Mouse (Mus musculus) intestine, embryonic 16.5 days (tissue): ENCODE measurements around the gene AI467606. TPM values are rescaled to one million over a fixed set of nuclear protein-coding genes. Genes with fewer than 3 reads are reported as not detected.
A peak's percentile ranks its signal among the peaks of the same experiment; 100 is the strongest.

Experiments
- ATAC-seq: fragments of 200-750 bp; cut with Nextera tagmentation; 2 replicates; pipeline ENCODE4 v1.8.0; 2017; ENCODE audit warnings: moderate TSS enrichment, moderate library complexity
- H3K27ac ChIP-seq: fragments of 300-500 bp; sonication (generic); 2 replicates; pipeline ENCODE4 v1.5.1; 2014; ENCODE audit warnings: mild to moderate bottlenecking, low read length
- H3K27me3 ChIP-seq: fragments of 300-500 bp; sonication (generic); replicated peaks from 2 replicates; pipeline ENCODE4 v1.6.1; 2014; ENCODE audit warnings: low read length, control low read depth, mixed read lengths; ENCODE audit not compliant: control insufficient read depth, insufficient read depth
- H3K36me3 ChIP-seq: fragments of 300-500 bp; sonication (generic); 2 replicates; pipeline ENCODE4 v1.6.1; 2014; ENCODE audit warnings: low read length, control low read depth; ENCODE audit not compliant: control insufficient read depth, insufficient read depth
- H3K4me1 ChIP-seq: fragments of 300-500 bp; sonication (generic); 2 replicates; pipeline ENCODE4 v1.6.1; 2014; ENCODE audit warnings: low read length, control low read depth, mixed read lengths; ENCODE audit not compliant: control insufficient read depth, insufficient read depth
- H3K4me2 ChIP-seq: fragments of 300-500 bp; sonication (generic); 2 replicates; pipeline ENCODE4 v1.6.1; 2014; ENCODE audit warnings: low read depth, low read length, control low read depth
- H3K4me3 ChIP-seq: fragments of 300-500 bp; sonication (generic); 2 replicates; pipeline ENCODE4 v1.5.1; 2014; ENCODE audit warnings: mild to moderate bottlenecking, low read length
- H3K9ac ChIP-seq: fragments of 300-500 bp; sonication (generic); 2 replicates; pipeline ENCODE4 v1.6.1; 2014; ENCODE audit warnings: low read depth, low read length
- H3K9me3 ChIP-seq: fragments of 300-500 bp; sonication (generic); 2 replicates; pipeline ENCODE4 v1.6.1; 2016; ENCODE audit warnings: low read length, control low read depth; ENCODE audit not compliant: control insufficient read depth
- WGBS: fragments of 180-500 bp; shearing (Covaris S2); extraction: QIAGEN DNeasy Blood & Tissue Kit; methylation state at CpG from one replicate; pipeline ENCODE4 v1.1.7; 2014; 5-methylcytosine and 5-hydroxymethylcytosine counted together
- polyA plus RNA-seq: library from polyadenylated mRNA; unstranded; fragments of >200 nt; fragmentation: Nextera tagmentation; extraction: Ambion mirVana; gene quantifications from 2 replicates; pipeline ENCODE4 v1.2.1, GENCODE M21; 2015

The AI467606 gene
- polyA plus RNA-seq, 1 experiment from 2014 or later: 7.7 TPM

DNA sequence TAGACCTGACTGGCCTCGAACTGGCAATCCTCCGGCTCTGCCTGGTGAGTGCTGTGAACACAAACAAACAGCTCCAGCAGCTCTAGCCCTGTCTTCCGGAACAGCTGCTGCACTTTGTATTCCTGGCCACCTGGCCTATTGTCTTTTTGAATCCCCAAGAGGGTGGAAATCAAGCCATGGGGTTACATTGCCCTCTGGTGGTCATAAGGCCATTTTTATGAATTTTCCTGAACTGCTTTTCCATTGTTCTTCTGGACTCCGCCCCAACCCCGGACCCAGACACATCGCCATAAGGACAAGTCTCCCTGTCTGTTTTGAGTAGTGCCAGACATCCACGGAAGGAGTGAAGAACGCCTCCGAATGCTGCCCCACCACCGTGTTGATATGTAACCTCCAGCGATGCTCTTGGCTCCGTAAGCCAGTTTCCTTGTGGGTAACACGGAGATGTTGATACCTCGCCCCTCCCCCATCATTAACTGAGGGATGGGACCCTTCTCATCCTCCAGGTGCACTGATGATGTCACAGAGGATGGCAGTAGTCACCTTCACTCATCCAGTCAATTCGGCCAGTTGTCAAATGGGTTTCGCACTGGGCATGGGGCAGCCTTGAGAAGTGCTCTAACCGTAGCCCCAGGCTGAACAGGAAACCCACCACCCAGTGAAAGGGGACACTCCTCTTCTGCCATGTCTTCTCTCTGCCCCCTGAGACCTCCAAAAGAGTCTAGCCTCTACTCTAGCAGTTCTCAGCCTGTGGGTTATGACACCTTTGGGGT, 13.6 kb downstream of the AI467606 start:
- H3K9me3 ChIP-seq: no peaks in the 10 kb centered on the region
- H3K4me2 ChIP-seq: peak overlapping the region; percentile 57
- peak; percentile 89 for ATAC-seq
- peak overlapping the region; percentile 64 for H3K9ac ChIP-seq
- no peaks in the 10 kb centered on the region for H3K36me3 ChIP-seq
- peak overlapping the region; percentile 43; the same call in 1 of the 2 replicates for H3K27ac ChIP-seq
- H3K4me1 ChIP-seq: peaks cover 9% of the 10 kb centered on the region
- 13% methylated on average over 17 of the region's 17 CpGs for WGBS
- H3K4me3 ChIP-seq: peak overlapping the region; percentile 40
- no peaks in the 10 kb centered on the region for H3K27me3 ChIP-seq

DNA sequence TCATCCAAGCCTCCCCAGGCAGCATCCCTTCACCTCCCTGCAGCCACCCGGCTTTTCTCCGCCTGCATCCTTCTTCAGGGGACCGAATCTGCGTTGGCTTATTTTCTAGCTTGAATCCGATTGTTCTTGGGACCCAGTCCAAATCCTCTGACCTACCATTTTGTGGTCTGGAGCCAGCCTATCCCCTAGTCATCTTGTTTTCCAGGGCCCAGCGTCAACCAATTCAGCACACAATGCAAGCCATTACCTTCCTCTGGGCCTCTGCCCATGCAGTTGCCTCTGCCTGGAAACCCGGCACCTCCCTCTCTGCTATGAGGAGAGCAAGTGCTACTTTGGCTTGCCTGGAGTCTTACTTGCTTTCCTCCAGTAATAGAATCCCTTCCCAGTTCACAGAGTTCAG, 14.4 kb downstream of the AI467606 start:
- Histone ChIP-seq H3K27me3 (no peaks in the 10 kb centered on the region), H3K4me1 (peaks cover 9% of the 10 kb centered on the region), H3K36me3 (no peaks in the 10 kb centered on the region), H3K9ac (no peak overlapping the region), H3K9me3 (no peaks in the 10 kb centered on the region), H3K4me3 (no peak overlapping the region), H3K4me2 (no peak overlapping the region), H3K27ac (no peak overlapping the region)
- ATAC-seq: no peak
- 76% methylated on average over 7 of the region's 7 CpGs for WGBS

DNA sequence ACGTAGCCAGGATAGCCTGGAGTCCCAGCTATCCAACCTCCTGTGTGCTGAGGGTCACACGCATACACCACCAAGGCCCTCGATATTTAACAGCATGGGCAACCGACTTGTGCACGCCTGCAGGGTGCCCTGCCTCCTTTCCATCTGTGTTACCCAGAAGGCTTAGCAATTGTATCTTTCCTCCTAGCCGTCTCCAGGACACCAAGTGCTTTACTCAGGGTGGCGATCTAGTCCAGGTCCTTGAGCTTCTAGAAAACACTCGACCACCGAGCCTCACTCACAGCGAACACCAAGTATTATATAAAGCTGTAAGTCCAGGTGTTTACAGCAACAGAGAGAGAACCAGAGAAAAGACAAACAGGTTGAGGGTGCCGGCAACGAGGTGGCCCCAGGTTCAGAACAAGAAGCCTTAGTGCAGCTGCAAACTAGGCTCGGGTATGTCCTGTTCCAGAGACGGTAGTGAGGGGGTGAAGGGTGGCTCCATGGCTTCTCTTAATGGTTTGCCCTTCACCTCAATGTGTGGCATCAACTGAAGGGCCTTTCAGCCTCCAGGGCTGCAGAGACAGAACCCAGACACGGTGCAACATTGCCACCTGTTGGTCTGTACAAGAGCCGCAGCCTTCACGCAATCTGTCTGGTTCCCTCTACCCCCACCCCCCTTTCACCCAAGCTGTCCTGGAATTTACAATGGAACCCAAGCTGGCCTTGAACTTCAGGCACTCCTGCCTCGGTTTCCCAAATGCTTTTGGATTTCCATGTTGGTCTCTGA, 19.3 kb downstream of the AI467606 start:
- ATAC-seq: no peak
- H3K9ac ChIP-seq: no peak overlapping the region
- H3K27me3 ChIP-seq: no peaks in the 10 kb centered on the region
- no peaks in the 10 kb centered on the region for H3K36me3 ChIP-seq
- WGBS: 41% methylated on average over 18 of the region's 18 CpGs
- peaks cover 14% of the 10 kb centered on the region for H3K4me1 ChIP-seq
- no peak overlapping the region for H3K4me3 ChIP-seq
- H3K27ac ChIP-seq: no peak overlapping the region
- no peak overlapping the region for H3K4me2 ChIP-seq
- no peaks in the 10 kb centered on the region for H3K9me3 ChIP-seq

DNA sequence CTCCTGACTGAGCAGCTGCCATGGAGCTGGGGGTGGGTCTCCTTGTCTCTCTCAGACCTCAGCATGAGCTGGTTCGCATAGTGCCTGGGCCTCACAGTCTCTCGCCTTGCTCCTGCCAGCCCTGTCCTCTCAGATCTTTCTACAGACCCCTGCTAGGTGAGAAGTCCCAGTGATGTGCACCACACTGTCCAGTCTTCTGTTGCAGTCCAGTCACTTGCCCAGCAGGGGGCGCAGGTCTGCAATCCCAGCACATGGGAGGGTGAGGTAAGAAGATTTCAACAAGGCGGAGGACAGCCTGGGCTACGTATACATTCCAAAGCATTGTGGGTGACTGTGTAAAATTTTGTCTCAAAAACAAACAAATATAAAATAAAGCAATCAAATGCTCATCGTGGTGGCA, 20.3 kb downstream of the AI467606 start:
- Histone ChIP-seq H3K4me1 (peaks cover 14% of the 10 kb centered on the region), H3K4me2 (no peak overlapping the region), H3K9ac (no peak overlapping the region), H3K27ac (no peak overlapping the region), H3K4me3 (no peak overlapping the region), H3K36me3 (no peaks in the 10 kb centered on the region), H3K9me3 (no peaks in the 10 kb centered on the region), H3K27me3 (no peaks in the 10 kb centered on the region)
- no peak for ATAC-seq
- WGBS: 39% methylated on average over 6 of the region's 6 CpGs

DNA sequence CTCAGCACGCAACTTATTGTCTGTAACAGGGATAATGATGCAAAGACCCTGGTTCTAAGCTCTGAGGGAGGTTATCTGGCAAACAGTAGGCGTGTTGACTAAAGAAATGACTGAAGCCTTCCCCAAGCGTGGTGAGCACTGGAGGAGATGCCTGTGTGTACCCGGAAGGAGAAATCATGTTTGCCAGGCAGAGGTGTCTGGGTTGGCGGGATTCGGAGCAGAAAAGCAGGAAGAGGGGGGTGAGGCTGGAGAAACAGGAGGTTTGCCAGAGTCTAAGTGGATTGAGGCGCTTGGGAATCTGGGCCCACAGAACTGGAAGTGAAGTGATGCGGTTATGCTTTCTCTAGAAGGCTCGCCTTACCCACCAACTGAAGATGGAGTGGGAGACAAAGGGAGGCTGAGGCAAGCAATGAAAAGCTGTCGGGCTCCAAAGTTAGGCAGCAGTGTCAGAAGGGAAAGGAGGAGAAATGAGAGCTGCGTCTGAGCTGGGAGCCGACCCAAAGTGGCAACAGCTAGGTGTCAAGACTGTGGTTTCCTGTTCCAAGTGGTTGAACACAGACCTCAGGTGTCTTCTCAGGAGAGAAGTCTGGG, 21.2 kb downstream of the AI467606 start:
- H3K9ac ChIP-seq: no peak overlapping the region
- H3K27ac ChIP-seq: no peak overlapping the region
- H3K9me3 ChIP-seq: no peaks in the 10 kb centered on the region
- 75% methylated on average over 12 of the region's 12 CpGs for WGBS
- no peaks in the 10 kb centered on the region for H3K36me3 ChIP-seq
- H3K4me2 ChIP-seq: no peak overlapping the region
- H3K27me3 ChIP-seq: no peaks in the 10 kb centered on the region
- H3K4me1 ChIP-seq: peaks cover 14% of the 10 kb centered on the region
- ATAC-seq: no peak
- H3K4me3 ChIP-seq: no peak overlapping the region

DNA sequence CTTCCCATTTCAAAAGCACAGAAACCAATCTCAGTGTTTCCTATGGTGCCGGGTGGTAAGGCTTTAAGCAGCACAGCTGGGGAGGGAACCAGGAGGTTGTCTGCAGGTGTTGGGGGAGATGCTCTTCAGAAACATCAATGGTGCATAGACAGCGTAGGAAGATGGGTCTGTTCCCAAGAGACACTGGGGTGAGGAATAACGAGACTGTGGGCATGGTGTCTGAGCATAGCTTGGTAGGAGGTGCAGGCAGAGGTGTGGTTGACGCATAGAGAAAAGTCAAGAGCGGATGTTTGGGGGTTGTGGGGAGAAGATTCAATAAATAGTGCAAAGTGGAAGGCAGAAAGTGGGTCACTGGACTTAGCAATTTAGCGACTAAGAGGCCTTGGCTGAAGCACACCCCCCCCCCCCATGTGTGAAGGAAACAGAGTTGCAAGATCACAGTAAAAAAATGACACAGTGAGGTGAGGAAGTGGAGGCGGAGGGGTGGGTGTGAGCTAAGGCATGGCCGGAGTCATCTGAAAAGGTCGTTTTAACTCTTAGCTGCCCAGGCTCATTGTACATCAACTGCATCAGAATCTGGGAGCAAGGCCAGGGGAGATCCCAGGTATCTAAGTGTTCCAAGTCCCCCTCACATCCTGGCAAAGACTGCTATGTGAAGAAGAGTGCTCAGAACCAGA, 21.9 kb downstream of the AI467606 start:
- H3K27me3 ChIP-seq: no peaks in the 10 kb centered on the region
- WGBS: 39% methylated on average over 9 of the region's 9 CpGs
- H3K36me3 ChIP-seq: no peaks in the 10 kb centered on the region
- no peak for ATAC-seq
- peak overlapping the region; percentile 66; the same call in 1 of the 2 replicates for H3K27ac ChIP-seq
- no peaks in the 10 kb centered on the region for H3K9me3 ChIP-seq
- no peak overlapping the region for H3K9ac ChIP-seq
- H3K4me3 ChIP-seq: no peak overlapping the region
- H3K4me1 ChIP-seq: peaks cover 19% of the 10 kb centered on the region
- no peak overlapping the region for H3K4me2 ChIP-seq

DNA sequence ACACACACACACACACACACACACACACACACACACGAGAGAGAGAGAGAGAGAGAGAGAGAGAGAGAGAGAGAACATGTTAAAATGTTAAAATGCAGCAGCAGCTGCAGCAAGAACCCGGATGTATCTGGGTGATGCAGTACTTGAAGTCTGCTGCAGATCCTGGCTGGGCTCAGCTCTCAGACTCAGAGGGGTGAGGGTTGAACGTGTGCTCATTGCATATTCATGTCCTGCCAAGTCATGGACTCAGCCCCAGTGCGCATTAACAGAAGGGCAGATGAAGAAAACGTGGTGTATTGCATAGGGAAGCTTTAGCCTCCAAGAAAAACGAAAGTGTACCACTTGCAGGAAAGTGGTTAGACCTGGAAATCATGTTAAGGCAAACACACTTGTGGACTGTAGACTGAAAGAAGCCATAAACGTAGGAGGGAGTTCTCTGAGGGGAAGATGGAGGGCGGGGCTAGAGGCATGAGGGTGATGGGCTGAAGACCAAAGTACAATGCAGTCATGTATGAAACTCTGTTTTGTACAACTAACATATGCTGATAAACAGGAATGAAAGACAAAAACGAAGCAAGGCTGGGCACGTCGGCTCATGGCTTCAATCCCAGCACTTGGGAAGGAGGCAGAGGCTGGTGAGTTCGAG, 22.6 kb downstream of the AI467606 start:
- no peaks in the 10 kb centered on the region for H3K36me3 ChIP-seq
- H3K27me3 ChIP-seq: no peaks in the 10 kb centered on the region
- H3K4me2 ChIP-seq: peak overlapping the region; percentile 18
- 35% methylated on average over 12 of the region's 12 CpGs for WGBS
- H3K4me1 ChIP-seq: peaks cover 22% of the 10 kb centered on the region
- H3K9me3 ChIP-seq: no peaks in the 10 kb centered on the region
- H3K27ac ChIP-seq: peak overlapping the region; percentile 66
- ATAC-seq: peak; percentile 77
- H3K9ac ChIP-seq: no peak overlapping the region
- no peak overlapping the region for H3K4me3 ChIP-seq

DNA sequence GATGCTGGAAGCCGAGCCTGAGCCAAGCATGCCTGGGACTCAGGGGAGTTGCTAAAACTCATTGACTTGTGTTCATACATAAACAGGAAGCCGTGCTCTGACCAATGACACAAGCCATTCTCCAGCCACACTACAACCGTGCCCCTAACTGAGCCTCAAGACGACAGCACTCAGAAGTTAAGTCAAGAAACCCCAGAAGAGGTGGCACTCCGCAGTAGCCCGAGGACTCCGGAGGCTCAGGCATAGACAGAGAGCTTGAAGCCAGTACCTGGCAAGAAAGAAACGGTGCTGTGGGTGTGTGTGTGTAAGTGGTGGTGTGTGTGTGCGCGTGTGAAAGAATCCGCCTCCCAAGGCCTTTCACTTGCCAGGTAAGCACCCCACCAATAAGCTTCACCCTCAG, 23.8 kb downstream of the AI467606 start:
- H3K4me2 ChIP-seq: no peak overlapping the region

More for the DNA sequence above, 23.8 kb downstream of the AI467606 start:
- Histone ChIP-seq H3K4me1 (peaks cover 24% of the 10 kb centered on the region), H3K36me3 (no peaks in the 10 kb centered on the region), H3K9me3 (no peaks in the 10 kb centered on the region), H3K27ac (no peak overlapping the region), H3K27me3 (no peaks in the 10 kb centered on the region), H3K9ac (no peak overlapping the region), H3K4me3 (no peak overlapping the region)
- ATAC-seq: no peak
- WGBS: 72% methylated on average over 11 of the region's 11 CpGs
